ENCODE assay signal across 12 mouse cellular contexts in the genomic region with DNA sequence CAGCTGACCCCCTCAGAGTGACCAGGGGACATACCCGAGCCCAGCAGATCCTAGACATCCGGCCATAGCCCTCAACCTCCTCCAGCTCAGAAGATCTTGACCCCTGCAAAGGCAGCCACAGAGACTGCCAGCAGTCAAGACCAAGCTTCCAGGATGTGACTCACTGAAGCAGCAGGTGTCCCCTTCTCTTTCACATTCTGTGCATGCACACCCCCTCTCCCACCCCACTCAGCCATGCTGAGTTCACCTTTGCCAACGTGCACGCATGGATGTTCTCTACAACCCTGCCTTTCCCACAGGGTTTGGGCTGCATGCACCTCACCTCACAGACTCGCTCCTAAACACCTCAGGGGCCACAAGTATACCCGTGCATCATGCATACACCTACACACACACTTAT. TPM values are rescaled to one million over a fixed set of nuclear protein-coding genes. Genes with fewer than 3 reads are reported as not detected.
A peak's percentile ranks its signal among the peaks of the same experiment; 100 is the strongest.
DNase-seq lines count a peak whose midpoint lies in the region; ATAC-seq and TF ChIP-seq lines count a peak whose summit lies in the region.
"Had no signal": no experiment of that assay in that cellular context is flagged by ENCODE, and none has a peak within 500 bp of the region (broad histone marks: within the 10 kb centered on the region; RNA-seq: fewer than 3 reads in every experiment).

No protein-coding gene starts in this region.

- no peak for DNase-seq in limb, embryonic 10.5 days (ENCODE audit: low spot score)
- DNase-seq in ES-E14 (ENCODE audit: low read depth, low spot score) = no peak
- DNase-seq in stomach, postnatal 0 days (ENCODE audit: low spot score) = no peak
- no peak for DNase-seq in adrenal gland, adult 18-20 months (ENCODE audit: low spot score in 2 of 2)
- DNase-seq in embryo, embryonic 10.5 days (ENCODE audit: low spot score) = no peak

- no peak overlapping the region for H3K9ac ChIP-seq in limb, embryonic 13.5 days
- no peak overlapping the region for H3K9ac ChIP-seq in ES-E14 (ENCODE audit: insufficient read depth, low read depth, low read length, poor library complexity, severe bottlenecking)
- no peak overlapping the region for H3K9ac ChIP-seq in stomach, postnatal 0 days (ENCODE audit: low read length)
- no peak overlapping the region for H3K9ac ChIP-seq in forebrain, embryonic 13.5 days
- H3K9ac ChIP-seq: embryonic facial prominence, embryonic 13.5 days; hindbrain, embryonic 15.5 days; limb, embryonic 12.5 days had no signal

- ATAC-seq in limb, embryonic 13.5 days (ENCODE audit: low FRiP score, low read depth) = no peak
- ATAC-seq in inflammation-experienced regulatory T-cells, adult 6 months = peak; percentile 27
- ATAC-seq in stomach, postnatal 0 days (ENCODE audit: low FRiP score, low TSS enrichment) = no peak
- ATAC-seq in forebrain, embryonic 13.5 days = no peak

- H3K4me2 ChIP-seq in limb, embryonic 13.5 days (replicated peaks) = peak overlapping the region; percentile 7; the same call in 1 of the 2 replicates
- no peak overlapping the region for H3K4me2 ChIP-seq in stomach, postnatal 0 days (replicated peaks; ENCODE audit: low read depth)
- no peak overlapping the region for H3K4me2 ChIP-seq in forebrain, embryonic 13.5 days
- H3K4me2 ChIP-seq: embryonic facial prominence, embryonic 13.5 days; hindbrain, embryonic 15.5 days; limb, embryonic 12.5 days had no signal

- no peak overlapping the region for H3K4me3 ChIP-seq in limb, embryonic 13.5 days
- no peak overlapping the region for H3K4me3 ChIP-seq in limb, embryonic 10.5 days
- peak overlapping the region; percentile 39 to 56; a peak in 3 of 4 replicates for H3K4me3 ChIP-seq in ES-E14 (ENCODE audit: insufficient read depth in 1 of 2, low read depth in 1 of 2, low read length in 2 of 2, poor library complexity in 1 of 2, severe bottlenecking in 1 of 2)
- H3K4me3 ChIP-seq in stomach, postnatal 0 days (ENCODE audit: low read depth, low read length) = no peak overlapping the region
- no peak overlapping the region for H3K4me3 ChIP-seq in forebrain, embryonic 13.5 days
- H3K4me3 ChIP-seq: embryonic facial prominence, embryonic 13.5 days; hindbrain, embryonic 15.5 days; limb, embryonic 12.5 days had no signal

- H3K27me3 ChIP-seq in limb, embryonic 13.5 days = peaks cover 56% of the 10 kb centered on the region
- peaks cover 86% of the 10 kb centered on the region for H3K27me3 ChIP-seq in limb, embryonic 10.5 days (ENCODE audit: low read depth, poor library complexity, severe bottlenecking)
- H3K27me3 ChIP-seq in stomach, postnatal 0 days (ENCODE audit: control insufficient read depth, insufficient read depth, low read length) = no peaks in the 10 kb centered on the region
- H3K27me3 ChIP-seq in forebrain, embryonic 13.5 days = peaks cover 55% of the 10 kb centered on the region

- H3K36me3 ChIP-seq in limb, embryonic 13.5 days = no peaks in the 10 kb centered on the region
- no peaks in the 10 kb centered on the region for H3K36me3 ChIP-seq in limb, embryonic 10.5 days
- peaks cover 6% of the 10 kb centered on the region; the same call in 1 of the 2 replicates for H3K36me3 ChIP-seq in ES-E14 (ENCODE audit: control insufficient read depth, insufficient read depth, low read length, poor library complexity, severe bottlenecking)
- H3K36me3 ChIP-seq in stomach, postnatal 0 days (ENCODE audit: control insufficient read depth, insufficient read depth, low read length) = no peaks in the 10 kb centered on the region
- no peaks in the 10 kb centered on the region for H3K36me3 ChIP-seq in forebrain, embryonic 13.5 days (ENCODE audit: poor library complexity, severe bottlenecking)
- H3K36me3 ChIP-seq: embryonic facial prominence, embryonic 13.5 days; hindbrain, embryonic 15.5 days; limb, embryonic 12.5 days had no signal

- no peak overlapping the region for H3K27ac ChIP-seq in limb, embryonic 13.5 days
- H3K27ac ChIP-seq in limb, embryonic 10.5 days = no peak overlapping the region
- H3K27ac ChIP-seq in ES-E14 (ENCODE audit: insufficient read depth, low read depth, low read length, poor library complexity, severe bottlenecking) = no peak overlapping the region
- H3K27ac ChIP-seq in stomach, postnatal 0 days (replicated peaks) = 0 out of 2 replicates have a peak overlapping the region, but pooled peaks have one; percentile 49
- H3K27ac ChIP-seq in forebrain, embryonic 13.5 days = no peak overlapping the region
- H3K27ac ChIP-seq: embryonic facial prominence, embryonic 13.5 days; hindbrain, embryonic 15.5 days; limb, embryonic 12.5 days had no signal

- no peak for TF ChIP-seq EP300 in stomach, postnatal 0 days (optimal IDR thresholded peaks at IDR 0.05)

- in situ Hi-C loops in ES-E14 (cut with MboI; ENCODE audit: low sequenced_read_pairs in 2 of 2, unreplicated experiment in 2 of 2) = no loop called here

- WGBS in limb, embryonic 13.5 days = 73% methylated on average over 6 of the region's 6 CpGs
- 87% methylated on average over 6 of the region's 6 CpGs for WGBS in limb, embryonic 10.5 days
- WGBS in stomach, postnatal 0 days = 70% methylated on average over 6 of the region's 6 CpGs
- 81% methylated on average over 6 of the region's 6 CpGs for WGBS in forebrain, embryonic 13.5 days

- H3K4me1 ChIP-seq in limb, embryonic 13.5 days = peaks cover 21% of the 10 kb centered on the region
- peaks cover 42% of the 10 kb centered on the region for H3K4me1 ChIP-seq in limb, embryonic 10.5 days
- H3K4me1 ChIP-seq in ES-E14 (ENCODE audit: control insufficient read depth in 2 of 2, insufficient read depth in 2 of 2, low read length in 2 of 2, poor library complexity in 1 of 2) = peaks cover 10 to 24% of the 10 kb centered on the region in 2 experiments
- H3K4me1 ChIP-seq in stomach, postnatal 0 days (replicated peaks; ENCODE audit: control insufficient read depth, insufficient read depth) = peaks cover 3% of the 10 kb centered on the region; the same call in 1 of the 2 replicates
- peaks cover 21% of the 10 kb centered on the region for H3K4me1 ChIP-seq in forebrain, embryonic 13.5 days

- no peaks in the 10 kb centered on the region for H3K9me3 ChIP-seq in limb, embryonic 13.5 days
- H3K9me3 ChIP-seq in limb, embryonic 10.5 days (replicated peaks) = no peaks in the 10 kb centered on the region
- H3K9me3 ChIP-seq in ES-E14 (ENCODE audit: control insufficient read depth, insufficient read depth, low read depth, low read length) = no peaks in the 10 kb centered on the region
- H3K9me3 ChIP-seq in stomach, postnatal 0 days (ENCODE audit: control insufficient read depth, low read length) = no peaks in the 10 kb centered on the region
- no peaks in the 10 kb centered on the region for H3K9me3 ChIP-seq in forebrain, embryonic 13.5 days (replicated peaks)
- H3K9me3 ChIP-seq: embryonic facial prominence, embryonic 13.5 days; hindbrain, embryonic 15.5 days; limb, embryonic 12.5 days had no signal

- no peak for TF ChIP-seq CTCF in stomach, postnatal 0 days (IDR thresholded peaks at IDR 0.05; ENCODE audit: low read depth)

RNA-seq across cellular contexts. Expression of a gene that starts 4.4 kb away (rescaled TPM):
- polyA plus RNA-seq in limb, embryonic 13.5 days (2015; fragmentation: Nextera tagmentation; extraction: Ambion mirVana) = 2.7 and 3.1 TPM in 2 replicates
- 2.3 TPM in 2 replicates for polyA plus RNA-seq in limb, embryonic 10.5 days (2016; fragmentation: Nextera tagmentation; extraction: Ambion mirVana)
- total RNA-seq in ES-E14 (2012; rRNA removed) = 18.2 and 56.2 TPM in 2 replicates
- polyA plus RNA-seq in inflammation-experienced regulatory T-cells, adult 6 months (2017; shearing (Covaris generic)) = 100 to 1,000 TPM; 149 to 208 (median 206) TPM
- polyA plus RNA-seq in stomach, postnatal 0 days (2015; fragmentation: Nextera tagmentation; extraction: Ambion mirVana) = 12.6 and 14.0 TPM in 2 replicates
- 1 to 10 TPM; 2.0 to 2.7 TPM for total RNA-seq in adrenal gland, adult 18-20 months (2021)
- polyA plus RNA-seq in forebrain, embryonic 13.5 days (2015; fragmentation: Nextera tagmentation; extraction: Ambion mirVana) = 1.5 and 1.7 TPM in 2 replicates

RNA-seq across cellular contexts. Expression of a gene that starts 18.0 kb away (rescaled TPM):
- polyA plus RNA-seq in limb, embryonic 13.5 days (2015; fragmentation: Nextera tagmentation; extraction: Ambion mirVana) = 23.9 and 25.5 TPM in 2 replicates
- polyA plus RNA-seq in limb, embryonic 10.5 days (2016; fragmentation: Nextera tagmentation; extraction: Ambion mirVana) = 6.0 and 8.2 TPM in 2 replicates
- total RNA-seq in ES-E14 (2012; rRNA removed) = 8.0 and 12.2 TPM in 2 replicates
- 100 to 1,000 TPM; 413 to 487 (median 426) TPM for polyA plus RNA-seq in inflammation-experienced regulatory T-cells, adult 6 months (2017; shearing (Covaris generic))
- polyA plus RNA-seq in stomach, postnatal 0 days (2015; fragmentation: Nextera tagmentation; extraction: Ambion mirVana) = 97.9 and 105 TPM in 2 replicates
- 1 to 10 TPM; 1.8 to 3.3 TPM for total RNA-seq in adrenal gland, adult 18-20 months (2021)
- polyA plus RNA-seq in forebrain, embryonic 13.5 days (2015; fragmentation: Nextera tagmentation; extraction: Ambion mirVana) = 0.25 TPM in 1 of 2 replicates, not detected in the other

RNA-seq across cellular contexts. Expression of a gene that starts 21.6 kb away (rescaled TPM):
- polyA plus RNA-seq in limb, embryonic 13.5 days (2015; fragmentation: Nextera tagmentation; extraction: Ambion mirVana) = 1.3 and 2.1 TPM in 2 replicates
- 0.64 and 0.67 TPM in 2 replicates for polyA plus RNA-seq in limb, embryonic 10.5 days (2016; fragmentation: Nextera tagmentation; extraction: Ambion mirVana)
- total RNA-seq in ES-E14 (2012; rRNA removed) = 26.4 and 102 TPM in 2 replicates
- polyA plus RNA-seq in inflammation-experienced regulatory T-cells, adult 6 months (2017; shearing (Covaris generic)) = not detected
- polyA plus RNA-seq in stomach, postnatal 0 days (2015; fragmentation: Nextera tagmentation; extraction: Ambion mirVana) = 17.9 and 20.4 TPM in 2 replicates
- under 1 TPM; 0.20 to 0.32 TPM for total RNA-seq in adrenal gland, adult 18-20 months (2021)
- polyA plus RNA-seq in forebrain, embryonic 13.5 days (2015; fragmentation: Nextera tagmentation; extraction: Ambion mirVana) = 0.13 TPM in 1 of 2 replicates, not detected in the other
- total RNA-seq: neutrophil, adult 5-6 weeks had no signal

RNA-seq across cellular contexts. Expression of a gene that starts 26.2 kb away (rescaled TPM):
- polyA plus RNA-seq in limb, embryonic 13.5 days (2015; fragmentation: Nextera tagmentation; extraction: Ambion mirVana) = 85.5 and 89.2 TPM in 2 replicates
- 85.6 and 95.2 TPM in 2 replicates for polyA plus RNA-seq in limb, embryonic 10.5 days (2016; fragmentation: Nextera tagmentation; extraction: Ambion mirVana)
- total RNA-seq in ES-E14 (2012; rRNA removed) = 65.1 and 82.8 TPM in 2 replicates
- 1 to 10 TPM; 6.2 to 9.3 (median 7.0) TPM for polyA plus RNA-seq in inflammation-experienced regulatory T-cells, adult 6 months (2017; shearing (Covaris generic))
- 21.6 and 22.9 TPM in 2 replicates for polyA plus RNA-seq in stomach, postnatal 0 days (2015; fragmentation: Nextera tagmentation; extraction: Ambion mirVana)
- 10 to 100 TPM; 39.2 to 40.4 TPM for total RNA-seq in adrenal gland, adult 18-20 months (2021)
- 61.1 and 69.5 TPM in 2 replicates for polyA plus RNA-seq in forebrain, embryonic 13.5 days (2015; fragmentation: Nextera tagmentation; extraction: Ambion mirVana)

RNA-seq across cellular contexts. Expression of a gene that starts 35.1 kb away (rescaled TPM):
- polyA plus RNA-seq in limb, embryonic 13.5 days (2015; fragmentation: Nextera tagmentation; extraction: Ambion mirVana) = 21.5 and 26.9 TPM in 2 replicates
- polyA plus RNA-seq in limb, embryonic 10.5 days (2016; fragmentation: Nextera tagmentation; extraction: Ambion mirVana) = 26.2 and 30.7 TPM in 2 replicates
- total RNA-seq in ES-E14 (2012; rRNA removed) = 31.1 and 78.3 TPM in 2 replicates
- 10 to 100 TPM; 11.1 to 13.1 (median 12.5) TPM for polyA plus RNA-seq in inflammation-experienced regulatory T-cells, adult 6 months (2017; shearing (Covaris generic))
- polyA plus RNA-seq in stomach, postnatal 0 days (2015; fragmentation: Nextera tagmentation; extraction: Ambion mirVana) = 1.2 and 1.5 TPM in 2 replicates
- 1 to 10 TPM; 1.3 to 2.7 TPM for total RNA-seq in adrenal gland, adult 18-20 months (2021)
- polyA plus RNA-seq in forebrain, embryonic 13.5 days (2015; fragmentation: Nextera tagmentation; extraction: Ambion mirVana) = 33.0 and 34.7 TPM in 2 replicates
- total RNA-seq: neutrophil, adult 5-6 weeks had no signal

Comparison
In these comparisons a context has a peak if more than half of its experiments do, and no peak if none do; other contexts are left out.
1. H3K4me3 ChIP-seq: peak in ES-E14 (2 of 2); none in limb, embryonic 13.5 days (single experiment), limb, embryonic 10.5 days (single experiment), stomach, postnatal 0 days (single experiment) and forebrain, embryonic 13.5 days (single experiment).